Mouse (Mus musculus) small intestine, adult 2 months (tissue): ENCODE data around the gene Plcb4. TPM values are rescaled to one million over a fixed set of nuclear protein-coding genes. Genes with fewer than 3 reads are reported as not detected.

Experiments
- H3K27ac ChIP-seq: fragments of 200-500 bp; 2 replicates; pipeline ENCODE4 v1.5.1; 2012; ENCODE audit warnings: low read depth, low read length, control low read depth, inconsistent platforms; ENCODE audit not compliant: insufficient read depth
- H3K27me3 ChIP-seq: fragments of 200-500 bp; 2 replicates; pipeline ENCODE4 v1.6.1; 2012; ENCODE audit warnings: mild to moderate bottlenecking, moderate library complexity, low read length, inconsistent platforms; ENCODE audit not compliant: control insufficient read depth, insufficient read depth
- H3K36me3 ChIP-seq: fragments of 200-500 bp; 2 replicates; pipeline ENCODE4 v1.6.1; 2012; ENCODE audit warnings: mild to moderate bottlenecking, low read length, control low read depth, inconsistent platforms; ENCODE audit not compliant: control insufficient read depth, insufficient read depth
- H3K4me1 ChIP-seq: fragments of 200-500 bp; 2 replicates; pipeline ENCODE4 v1.6.1; 2012; ENCODE audit warnings: low read length, inconsistent platforms, mixed read lengths; ENCODE audit not compliant: control insufficient read depth, insufficient read depth, insufficient read length
- H3K4me3 ChIP-seq: fragments of 200-500 bp; 2 replicates; pipeline ENCODE4 v1.5.1; 2012; ENCODE audit warnings: low read depth, mild to moderate bottlenecking, control low read depth, inconsistent platforms, low read length, moderate library complexity
- CTCF ChIP-seq: fragments of 200-500 bp; IDR thresholded peaks from 2 replicates; pipeline ENCODE4 v1.5.1; 2012; ENCODE audit warnings: low read depth, mild to moderate bottlenecking, control low read depth, inconsistent platforms, low read length, moderate library complexity, mixed read lengths; ENCODE audit not compliant: insufficient replicate concordance, insufficient read length; ENCODE audit errors: extremely low read depth
- POLR2A ChIP-seq: fragments of 200-500 bp; IDR thresholded peaks from 2 replicates; pipeline ENCODE4 v1.6.1; 2012; ENCODE audit warnings: low read depth, mild to moderate bottlenecking, control low read depth, inconsistent platforms, low read length, moderate library complexity
- WGBS: fragments of 180-500 bp; shearing (Covaris S2); methylation state at CpG from one replicate; pipeline ENCODE4 v1.1.7; 2018; 5-methylcytosine and 5-hydroxymethylcytosine counted together
- polyA plus RNA-seq: library from polyadenylated mRNA; depleted of rRNA; stranded (reverse); fragments of >200 nt; gene quantifications from 2 replicates; pipeline ENCODE4 v1.2.3, GENCODE M21; 2012

The Plcb4 gene
- polyA plus RNA-seq, 1 experiment = 1.9 TPM

- Histone ChIP-seq H3K27ac (no peak overlapping the region), H3K4me1 (no peaks in the 10 kb centered on the region), H3K4me3 (no peak overlapping the region), H3K36me3 (no peaks in the 10 kb centered on the region), H3K27me3 (no peaks in the 10 kb centered on the region)
- no peak for TF ChIP-seq CTCF
- TF ChIP-seq POLR2A = no peak
- 70% methylated on average over 8 of the region's 8 CpGs for WGBS
Measured at GRCm38 (mm10) chr2:135914343-135915261, 255.8 kb downstream of the Plcb4 start.

GRCm38 (mm10) chr2:135915928-135916327, 257.1 kb downstream of the Plcb4 start:
- no peaks in the 10 kb centered on the region for H3K36me3 ChIP-seq
- H3K4me3 ChIP-seq = no peak overlapping the region
- no peak for TF ChIP-seq POLR2A
- no peak for TF ChIP-seq CTCF
- H3K27ac ChIP-seq = no peak overlapping the region
- H3K4me1 ChIP-seq = no peaks in the 10 kb centered on the region
- WGBS = 69% methylated on average over 10 of the region's 10 CpGs
- H3K27me3 ChIP-seq = no peaks in the 10 kb centered on the region

GRCm38 (mm10) chr2:135917000-135917399, 258.2 kb downstream of the Plcb4 start:
- no peak overlapping the region for H3K4me3 ChIP-seq
- WGBS = 63% methylated on average over 3 of the region's 3 CpGs
- no peaks in the 10 kb centered on the region for H3K4me1 ChIP-seq

GRCm38 (mm10) chr2:135918116-135918515, 259.3 kb downstream of the Plcb4 start:
- H3K36me3 ChIP-seq = no peaks in the 10 kb centered on the region
- H3K4me1 ChIP-seq = no peaks in the 10 kb centered on the region
- no peak overlapping the region for H3K27ac ChIP-seq
- H3K27me3 ChIP-seq = no peaks in the 10 kb centered on the region
- 67% methylated on average over 5 of the region's 5 CpGs for WGBS
- TF ChIP-seq CTCF (no peak), POLR2A (no peak)
- no peak overlapping the region for H3K4me3 ChIP-seq

More at GRCm38 (mm10) chr2:135917000-135917399, 258.2 kb downstream of the Plcb4 start:
- TF ChIP-seq POLR2A = no peak
- TF ChIP-seq CTCF = no peak
- no peaks in the 10 kb centered on the region for H3K36me3 ChIP-seq
- no peaks in the 10 kb centered on the region for H3K27me3 ChIP-seq
- H3K27ac ChIP-seq = no peak overlapping the region

GRCm38 (mm10) chr2:135919641-135920040, 260.8 kb downstream of the Plcb4 start:
- no peaks in the 10 kb centered on the region for H3K36me3 ChIP-seq
- TF ChIP-seq POLR2A = no peak
- TF ChIP-seq CTCF = no peak

GRCm38 (mm10) chr2:135926660-135927343, 268.0 kb downstream of the Plcb4 start:
- no peaks in the 10 kb centered on the region for H3K4me1 ChIP-seq
- TF ChIP-seq CTCF (no peak), POLR2A (no peak)
- H3K27me3 ChIP-seq = no peaks in the 10 kb centered on the region
- no peak overlapping the region for H3K27ac ChIP-seq
- WGBS = 74% methylated on average over 8 of the region's 8 CpGs
- H3K4me3 ChIP-seq = no peak overlapping the region
- H3K36me3 ChIP-seq = no peaks in the 10 kb centered on the region

More at GRCm38 (mm10) chr2:135919641-135920040, 260.8 kb downstream of the Plcb4 start:
- H3K4me1 ChIP-seq = no peaks in the 10 kb centered on the region
- H3K4me3 ChIP-seq = no peak overlapping the region
- no peak overlapping the region for H3K27ac ChIP-seq
- H3K27me3 ChIP-seq = no peaks in the 10 kb centered on the region
- 67% methylated on average over 6 of the region's 6 CpGs for WGBS
